Mouse (Mus musculus): Measurements from ENCODE around the gene Ap4b1.
"Not testable (repeated sequence)": the region's sequence is repeated elsewhere in the genome, so short reads cannot be mapped to it uniquely, and the experiment has no call there.

Ap4b1 gene

GRCm38 (mm10) chr3:103801631-103802531 lies 7.4 kb upstream of the Ap4b1 start:
- peak; percentile 89 for DNase-seq

- peak; percentile 3 for DNase-seq
Measured at GRCm38 (mm10) chr3:103802861-103803260, 6.5 kb upstream of the Ap4b1 start.

GRCm38 (mm10) chr3:103805671-103806070 lies 3.6 kb upstream of the Ap4b1 start:
- DNase-seq: no peak

- DNase-seq: no peak
Measured at GRCm38 (mm10) chr3:103809799-103810150, 455 bp downstream of the Ap4b1 start.

- no peak for DNase-seq
Measured at GRCm38 (mm10) chr3:103810967-103811366, 1.6 kb downstream of the Ap4b1 start.

- no peak for DNase-seq
Measured at GRCm38 (mm10) chr3:103827548-103827947, 18.2 kb downstream of the Ap4b1 start.

GRCm38 (mm10) chr3:103829036-103829435 lies 19.7 kb downstream of the Ap4b1 start:
- no peak for DNase-seq

GRCm38 (mm10) chr3:103830681-103831080 lies 21.4 kb downstream of the Ap4b1 start:
- not testable (repeated sequence) for DNase-seq

- DNase-seq: no peak
Measured at GRCm38 (mm10) chr3:103831146-103831545, 21.8 kb downstream of the Ap4b1 start.

GRCm38 (mm10) chr3:103832426-103832825 lies 23.1 kb downstream of the Ap4b1 start, which contains the start of gene Bcl2l15:
Bcl2l15 (plus strand) TSS chr3:103832601.
- DNase-seq: no peak

GRCm38 (mm10) chr3:103834001-103834400 lies 24.7 kb downstream of the Ap4b1 start:
- DNase-seq: no peak

GRCm38 (mm10) chr3:103835272-103835950 lies 26.1 kb downstream of the Ap4b1 start:
- no peak for DNase-seq

GRCm38 (mm10) chr3:103835951-103836310 lies 26.6 kb downstream of the Ap4b1 start:
- DNase-seq: no peak

GRCm38 (mm10) chr3:103836453-103836852 lies 27.1 kb downstream of the Ap4b1 start:
- DNase-seq: no peak

GRCm38 (mm10) chr3:103839711-103840110 lies 30.4 kb downstream of the Ap4b1 start:
- DNase-seq: no peak

GRCm38 (mm10) chr3:103840195-103840594 lies 30.9 kb downstream of the Ap4b1 start:
- not testable (repeated sequence) for DNase-seq

- not testable (repeated sequence) for DNase-seq
Measured at GRCm38 (mm10) chr3:103840946-103841345, 31.6 kb downstream of the Ap4b1 start.

- no peak for DNase-seq
Measured at GRCm38 (mm10) chr3:103850644-103851363, 41.5 kb downstream of the Ap4b1 start.

- no peak for DNase-seq
Measured at GRCm38 (mm10) chr3:103851481-103851880, 42.2 kb downstream of the Ap4b1 start.

- DNase-seq: no peak
Measured at GRCm38 (mm10) chr3:103851882-103852281, 42.6 kb downstream of the Ap4b1 start.

- peak; percentile 84 for DNase-seq
Measured at GRCm38 (mm10) chr3:103852565-103853299, 43.4 kb downstream of the Ap4b1 start.

- DNase-seq: peak; percentile 7
Measured at GRCm38 (mm10) chr3:103853804-103854203, 44.5 kb downstream of the Ap4b1 start.
